Mouse (Mus musculus) liver, embryonic 14.5 days (tissue): ENCODE measurements around the gene Scarb1. TPM values are rescaled to one million over a fixed set of nuclear protein-coding genes. Genes with fewer than 3 reads are reported as not detected.

ENCODE experiments used
- ATAC-seq: fragments of 200-750 bp; cut with Nextera tagmentation; 2 replicates; pipeline ENCODE4 v1.8.0; 2017; ENCODE audit warnings: moderate number of reproducible peaks, mild to moderate bottlenecking, moderate library complexity; ENCODE audit not compliant: insufficient read depth
- DNase-seq, 3 experiments: peaks; one replicate each; pipeline ENCODE4 v3.0.0-alpha.2; 2012 to 2013; ENCODE audit warnings: low read depth in 3 of 3, low spot score in 3 of 3
- H3K27ac ChIP-seq: fragments of 300-500 bp; sonication (generic); 2 replicates; pipeline ENCODE4 v1.5.1; 2014; ENCODE audit warnings: moderate library complexity, mild to moderate bottlenecking, control low read depth, inconsistent platforms
- H3K27me3 ChIP-seq: fragments of 300-500 bp; sonication (generic); 2 replicates; pipeline ENCODE4 v1.6.1; 2014; ENCODE audit warnings: mild to moderate bottlenecking, low read length, moderate library complexity; ENCODE audit not compliant: control insufficient read depth, insufficient read depth
- H3K36me3 ChIP-seq: fragments of 300-500 bp; sonication (generic); replicated peaks from 2 replicates; pipeline ENCODE4 v1.6.1; 2014; ENCODE audit warnings: low read depth; ENCODE audit not compliant: control insufficient read depth, insufficient read depth
- H3K4me1 ChIP-seq, 2 experiments: fragments of 200-500 bp in 1 of 2; fragments of 300-500 bp in 1 of 2; sonication (generic) in 1 of 2; replicated peaks; 2 replicates each; pipeline ENCODE4 v1.6.1; 2012 to 2014; ENCODE audit warnings: antibody characterized with exemption in 1 of 2, inconsistent platforms in 1 of 2, low read length in 1 of 2; ENCODE audit not compliant: control insufficient read depth in 2 of 2, insufficient read depth in 2 of 2
- H3K4me2 ChIP-seq: fragments of 300-500 bp; sonication (generic); 2 replicates; pipeline ENCODE4 v1.6.1; 2014; ENCODE audit warnings: low read depth, mild to moderate bottlenecking, control low read depth, moderate library complexity
- H3K4me3 ChIP-seq, 2 experiments: fragments of 200-500 bp in 1 of 2; fragments of 300-500 bp in 1 of 2; sonication (generic) in 1 of 2; 2 replicates each; pipeline ENCODE4 v1.5.1; 2012 to 2014; ENCODE audit warnings: low read depth in 2 of 2, low read length in 2 of 2, mild to moderate bottlenecking in 2 of 2, control low read depth in 1 of 2, inconsistent platforms in 1 of 2, moderate library complexity in 1 of 2; ENCODE audit not compliant: insufficient read depth in 1 of 2
- H3K9ac ChIP-seq: fragments of 300-500 bp; sonication (generic); replicated peaks from 2 replicates; pipeline ENCODE4 v1.6.1; 2014; ENCODE audit warnings: mild to moderate bottlenecking, control low read depth, moderate library complexity
- H3K9me3 ChIP-seq: fragments of 300-500 bp; sonication (generic); 2 replicates; pipeline ENCODE4 v1.6.1; 2016; ENCODE audit warnings: low read length, mixed read lengths; ENCODE audit not compliant: control insufficient read depth
- CTCF ChIP-seq: IDR thresholded peaks from 2 replicates; pipeline ENCODE4 v1.5.1; 2016; ENCODE audit warnings: antibody characterized with exemption, low read depth, control low read depth
- EP300 ChIP-seq: IDR thresholded peaks from 2 replicates; pipeline ENCODE4 v1.6.1; 2016; ENCODE audit warnings: antibody characterized with exemption, low read depth
- WGBS: fragments of 180-500 bp; shearing (Covaris S2); extraction: QIAGEN DNeasy Blood & Tissue Kit; methylation state at CpG from one replicate; pipeline ENCODE4 v1.1.7; 2014; ENCODE audit not compliant: insufficient replicate concordance; 5-methylcytosine and 5-hydroxymethylcytosine counted together
- polyA plus RNA-seq, 2 experiments: library from polyadenylated mRNA; depleted of rRNA in 1 of 2; stranded (reverse) in 1 of 2; unstranded in 1 of 2; fragments of >200 nt; fragmentation: Nextera tagmentation in 1 of 2; extraction: Ambion mirVana in 1 of 2; gene quantifications; 2 replicates each; pipeline versions ENCODE4 v1.2.1 to v1.2.3; 2012 to 2014

Scarb1 gene
- polyA plus RNA-seq, 2 experiments, result 41.6 to 50.1 TPM

DNA sequence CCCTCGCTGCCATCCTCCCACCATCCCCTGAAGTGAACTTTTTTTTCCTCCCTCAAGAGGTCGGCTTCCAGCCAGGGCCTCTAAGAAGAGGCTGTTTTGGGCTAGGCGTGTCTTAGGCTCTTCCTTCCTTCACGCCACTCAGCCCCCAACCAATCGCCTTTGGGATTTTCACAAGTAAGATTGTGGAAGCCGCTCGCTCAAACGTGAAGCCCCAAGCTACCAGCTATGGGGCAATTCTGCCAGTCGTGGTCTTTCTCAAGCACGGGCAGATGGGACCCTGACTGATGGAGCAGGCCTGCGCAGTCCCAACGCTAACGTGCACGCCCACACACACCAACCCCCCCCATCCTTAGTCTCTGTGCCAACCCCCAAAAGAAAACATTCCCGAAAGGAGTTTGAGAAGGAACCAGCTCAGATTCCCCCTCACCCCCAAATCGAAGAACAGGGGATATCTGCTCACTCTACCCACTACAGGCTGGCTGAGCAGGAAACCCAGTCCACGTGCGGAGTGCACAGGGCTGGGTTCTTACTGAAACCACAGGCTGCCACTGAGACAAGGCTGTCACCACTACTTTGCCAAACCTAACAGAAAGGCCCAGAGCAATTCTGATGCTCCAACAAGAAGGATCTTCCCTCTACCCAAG lies 1.7 kb downstream of the Scarb1 start:
- WGBS, result 3% methylated on average over 18 of the region's 18 CpGs
- peak overlapping the region; percentile 80 for H3K9ac ChIP-seq
- peak overlapping the region; percentile 88 to 90 for H3K4me3 ChIP-seq
- no peaks in the 10 kb centered on the region for H3K27me3 ChIP-seq
- no peak for ATAC-seq
- DNase-seq, result peak; percentile 55 to 70 (median 60)
- no peaks in the 10 kb centered on the region for H3K36me3 ChIP-seq
- peak overlapping the region; percentile 92 for H3K4me2 ChIP-seq
- H3K4me1 ChIP-seq, result peaks cover 33 to 46% of the 10 kb centered on the region in 2 experiments
- no peaks in the 10 kb centered on the region for H3K9me3 ChIP-seq
- TF ChIP-seq CTCF, result peak; percentile 28
- TF ChIP-seq EP300, result no peak
- H3K27ac ChIP-seq, result peak overlapping the region; percentile 46

GRCm38 (mm10) chr5:125337526-125337925 lies 3.4 kb downstream of the Scarb1 start:
- 80% methylated on average over 7 of the region's 7 CpGs for WGBS
- no peaks in the 10 kb centered on the region for H3K9me3 ChIP-seq
- TF ChIP-seq CTCF, result no peak
- TF ChIP-seq EP300, result no peak
- peak overlapping the region; percentile 15 for H3K27ac ChIP-seq
- no peak overlapping the region for H3K4me3 ChIP-seq
- no peak overlapping the region for H3K9ac ChIP-seq
- no peaks in the 10 kb centered on the region for H3K27me3 ChIP-seq
- no peaks in the 10 kb centered on the region for H3K36me3 ChIP-seq
- ATAC-seq (no peak), DNase-seq (no peak)
- peaks cover 30 to 46% of the 10 kb centered on the region in 2 experiments for H3K4me1 ChIP-seq
- peak overlapping the region; percentile 18; the same call in 1 of the 2 replicates for H3K4me2 ChIP-seq

DNA sequence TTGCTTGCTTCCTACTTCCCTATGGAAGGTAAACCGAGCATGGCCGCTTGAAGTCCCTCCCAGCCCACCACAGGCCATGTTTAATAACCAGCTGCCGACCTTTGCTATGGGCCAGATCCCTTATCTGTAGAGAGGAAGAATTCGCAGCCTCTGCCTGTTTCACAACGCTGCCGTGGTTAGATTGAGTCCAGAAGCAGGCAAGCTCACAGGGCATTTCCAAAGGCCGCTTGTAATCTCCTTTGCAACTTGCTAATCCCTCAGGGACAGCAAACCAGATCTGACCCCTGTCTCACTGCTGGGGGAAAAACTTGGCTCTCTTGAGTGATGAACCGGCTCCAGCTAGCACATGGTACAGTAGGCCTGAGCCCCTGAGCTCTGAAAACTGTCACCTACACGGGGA lies 3.9 kb downstream of the Scarb1 start:
- H3K9ac ChIP-seq, result no peak overlapping the region

GRCm38 (mm10) chr5:125333009-125333408 lies 7.9 kb downstream of the Scarb1 start:
- 63% methylated on average over 6 of the region's 6 CpGs for WGBS
- H3K27me3 ChIP-seq, result no peaks in the 10 kb centered on the region
- DNase-seq (no peak), ATAC-seq (no peak)
- no peaks in the 10 kb centered on the region for H3K36me3 ChIP-seq
- H3K4me1 ChIP-seq, result peaks cover 4 to 30% of the 10 kb centered on the region in 2 experiments
- H3K9me3 ChIP-seq, result no peaks in the 10 kb centered on the region
- no peak overlapping the region for H3K4me2 ChIP-seq
- H3K4me3 ChIP-seq, result no peak overlapping the region
- H3K27ac ChIP-seq, result no peak overlapping the region
- TF ChIP-seq EP300, result no peak
- TF ChIP-seq CTCF, result no peak
- H3K9ac ChIP-seq, result no peak overlapping the region

More for the DNA sequence above, 3.9 kb downstream of the Scarb1 start:
- H3K4me2 ChIP-seq, result peak overlapping the region; percentile 18; the same call in 1 of the 2 replicates
- no peaks in the 10 kb centered on the region for H3K27me3 ChIP-seq
- WGBS, result 25% methylated on average over 9 of the region's 9 CpGs
- DNase-seq, result peak in 1 of 3 experiments; percentile 25
- H3K36me3 ChIP-seq, result no peaks in the 10 kb centered on the region
- no peak overlapping the region for H3K4me3 ChIP-seq
- peak overlapping the region; percentile 15 for H3K27ac ChIP-seq
- TF ChIP-seq EP300, result no peak
- no peak for TF ChIP-seq CTCF
- no peak for ATAC-seq
- H3K9me3 ChIP-seq, result no peaks in the 10 kb centered on the region
- H3K4me1 ChIP-seq, result peaks cover 25 to 45% of the 10 kb centered on the region in 2 experiments

- no peak for DNase-seq
- Histone ChIP-seq H3K9me3 (no peaks in the 10 kb centered on the region), H3K36me3 (no peaks in the 10 kb centered on the region), H3K4me2 (no peak overlapping the region), H3K4me3 (no peak overlapping the region), H3K9ac (no peak overlapping the region), H3K4me1 (peaks cover 0 to 23% of the 10 kb centered on the region in 2 experiments; a peak in 3 of 4 replicates), H3K27me3 (no peaks in the 10 kb centered on the region), H3K27ac (no peak overlapping the region)
- 68% methylated on average over 4 of the region's 4 CpGs for WGBS
- TF ChIP-seq EP300, result no peak
- TF ChIP-seq CTCF, result no peak
- no peak for ATAC-seq
Observed at GRCm38 (mm10) chr5:125332333-125332732, 8.6 kb downstream of the Scarb1 start.
